Mouse (Mus musculus) embryo, embryonic 11.5 days (tissue): ENCODE results near the gene Ccdc24.

Experiments
- DNase-seq: peaks from one replicate; pipeline ENCODE4 v3.0.0-alpha.2; 2012; ENCODE audit warnings: low read depth, low spot score

Gene Ccdc24

GRCm38 (mm10) chr4:117891738-117892161, 19.4 kb upstream of the Ccdc24 start, which contains the start of gene Dph2:
Dph2 (minus strand) TSS chr4:117892032.
- peak; percentile 73 for DNase-seq

- no peak for DNase-seq
These were observed 18.4 kb upstream of the Ccdc24 start for GRCm38 (mm10) chr4:117890750-117891149.

GRCm38 (mm10) chr4:117890031-117890430, 17.7 kb upstream of the Ccdc24 start:
- DNase-seq: no peak

GRCm38 (mm10) chr4:117889471-117889870, 17.1 kb upstream of the Ccdc24 start:
- DNase-seq: no peak

GRCm38 (mm10) chr4:117887920-117888319, 15.6 kb upstream of the Ccdc24 start:
- no peak for DNase-seq

GRCm38 (mm10) chr4:117887133-117887532, 14.8 kb upstream of the Ccdc24 start, which contains the start of gene Atp6v0b:
Atp6v0b (minus strand) TSS chr4:117887333.
- peak; percentile 84 for DNase-seq

- no peak for DNase-seq
These were observed 14.3 kb upstream of the Ccdc24 start for GRCm38 (mm10) chr4:117886644-117887043.

GRCm38 (mm10) chr4:117885994-117886393, 13.6 kb upstream of the Ccdc24 start:
- no peak for DNase-seq

- DNase-seq: no peak
These were observed 12.7 kb upstream of the Ccdc24 start for GRCm38 (mm10) chr4:117885093-117885492.

GRCm38 (mm10) chr4:117884146-117884545, 11.8 kb upstream of the Ccdc24 start:
- no peak for DNase-seq

GRCm38 (mm10) chr4:117882701-117883691, 10.6 kb upstream of the Ccdc24 start, which contains the start of gene B4galt2:
B4galt2 (minus strand) TSS chr4:117883487.
- DNase-seq: peak; percentile 46

GRCm38 (mm10) chr4:117878703-117879102, 6.3 kb upstream of the Ccdc24 start:
- no peak for DNase-seq

GRCm38 (mm10) chr4:117878301-117878700, 5.9 kb upstream of the Ccdc24 start:
- DNase-seq: no peak

GRCm38 (mm10) chr4:117873615-117874014, 1.3 kb upstream of the Ccdc24 start:
- no peak for DNase-seq

- no peak for DNase-seq
These were observed 570 bp downstream of the Ccdc24 start for GRCm38 (mm10) chr4:117871787-117872186.

GRCm38 (mm10) chr4:117870437-117870836, 1.9 kb downstream of the Ccdc24 start:
- no peak for DNase-seq

GRCm38 (mm10) chr4:117869317-117869716, 3.0 kb downstream of the Ccdc24 start:
- no peak for DNase-seq

- DNase-seq: peak; percentile 52
These were observed 4.5 kb downstream of the Ccdc24 start for GRCm38 (mm10) chr4:117867823-117868222.

- DNase-seq: no peak
These were observed 5.4 kb downstream of the Ccdc24 start for GRCm38 (mm10) chr4:117867000-117867399.

- DNase-seq: no peak
These were observed 6.3 kb downstream of the Ccdc24 start for GRCm38 (mm10) chr4:117866083-117866482.

GRCm38 (mm10) chr4:117862823-117863222, 9.5 kb downstream of the Ccdc24 start:
- DNase-seq: no peak

- no peak for DNase-seq
These were observed 11.8 kb downstream of the Ccdc24 start for GRCm38 (mm10) chr4:117860570-117860969.

GRCm38 (mm10) chr4:117858794-117859193, 13.6 kb downstream of the Ccdc24 start:
- DNase-seq: no peak
